Mouse (Mus musculus) forebrain, embryonic 12.5 days (tissue): ENCODE results near the gene Zbed6. TPM values are rescaled to one million over a fixed set of nuclear protein-coding genes. Genes with fewer than 3 reads are reported as not detected.
A peak's percentile ranks its signal among the peaks of the same experiment; 100 is the strongest.
"Not testable (repeated sequence)": the region's sequence is repeated elsewhere in the genome, so short reads cannot be mapped to it uniquely, and the experiment has no call there.

Experiments used
- ATAC-seq: fragments of 200-750 bp; cut with Nextera tagmentation; 2 replicates; pipeline ENCODE4 v1.8.0; 2017; ENCODE audit warnings: moderate TSS enrichment; ENCODE audit not compliant: low FRiP score
- H3K27ac ChIP-seq: fragments of 300-500 bp; sonication (generic); 2 replicates; pipeline ENCODE4 v1.5.1; 2016; ENCODE audit warnings: mild to moderate bottlenecking
- H3K27me3 ChIP-seq: fragments of 300-500 bp; sonication (generic); 2 replicates; pipeline ENCODE4 v1.6.1; 2016; ENCODE audit warnings: mild to moderate bottlenecking
- H3K36me3 ChIP-seq: fragments of 300-500 bp; sonication (generic); replicated peaks from 2 replicates; pipeline ENCODE4 v1.6.1; 2016; ENCODE audit warnings: mild to moderate bottlenecking
- H3K4me1 ChIP-seq: fragments of 300-500 bp; sonication (generic); 2 replicates; pipeline ENCODE4 v1.6.1; 2016
- H3K4me2 ChIP-seq: fragments of 300-500 bp; sonication (generic); 2 replicates; pipeline ENCODE4 v1.6.1; 2016; ENCODE audit warnings: mild to moderate bottlenecking, moderate library complexity
- H3K4me3 ChIP-seq: fragments of 300-500 bp; sonication (generic); replicated peaks from 2 replicates; pipeline ENCODE4 v1.5.1; 2016; ENCODE audit warnings: mild to moderate bottlenecking
- H3K9ac ChIP-seq: fragments of 300-500 bp; sonication (generic); 2 replicates; pipeline ENCODE4 v1.6.1; 2016; ENCODE audit warnings: mild to moderate bottlenecking
- H3K9me3 ChIP-seq: fragments of 300-500 bp; sonication (generic); 2 replicates; pipeline ENCODE4 v1.6.1; 2016
- WGBS: fragments of 180-500 bp; shearing (Covaris S2); methylation state at CpG from one replicate; pipeline ENCODE4 v1.1.7; 2016; 5-methylcytosine and 5-hydroxymethylcytosine counted together
- polyA plus RNA-seq: library from polyadenylated mRNA; unstranded; fragments of >200 nt; fragmentation: Nextera tagmentation; extraction: Ambion mirVana; gene quantifications from 2 replicates; pipeline ENCODE4 v1.2.1, GENCODE M21; 2016

Gene Zbed6
- polyA plus RNA-seq, 1 experiment from 2014 or later, result not detected

DNA sequence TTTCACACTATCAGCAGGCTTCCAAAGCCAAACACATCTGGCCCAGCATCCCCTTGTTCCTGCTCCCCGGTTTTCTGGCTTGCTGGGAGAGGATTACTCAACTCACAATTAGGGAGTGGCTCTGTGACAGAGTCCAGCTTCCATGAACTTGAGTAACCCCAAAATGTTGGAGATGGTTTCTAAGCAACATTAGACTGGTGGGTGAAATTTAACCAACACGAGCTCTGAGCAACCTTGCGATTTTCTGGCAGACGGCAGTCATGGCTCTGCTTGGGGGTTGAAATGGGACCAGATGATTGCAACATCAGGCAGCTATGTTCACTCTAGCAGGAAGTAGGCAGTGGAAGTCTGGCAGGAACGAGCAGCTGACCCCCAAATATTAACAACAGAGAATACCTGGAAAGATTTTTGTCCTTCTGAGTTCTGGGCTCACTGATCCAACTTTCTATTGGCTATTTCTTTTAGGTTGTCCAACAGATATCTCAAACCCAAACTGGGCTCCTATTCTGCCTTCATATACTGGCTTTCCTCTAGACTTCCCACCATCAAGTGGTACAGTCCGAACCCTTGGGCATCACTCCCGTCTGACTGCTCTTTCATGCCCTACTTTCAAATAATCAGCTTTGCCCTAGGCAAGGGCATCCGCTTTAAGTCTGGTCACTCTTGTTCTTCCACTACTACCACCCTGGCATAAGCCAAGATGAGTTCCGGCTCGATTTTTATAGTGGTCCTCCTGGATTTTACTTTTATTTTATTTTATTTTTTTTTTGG lies 25.2 kb upstream of the Zbed6 start:
- Histone ChIP-seq H3K4me1 (no peaks in the 10 kb centered on the region), H3K4me2 (no peak overlapping the region), H3K9me3 (no peaks in the 10 kb centered on the region), H3K27me3 (no peaks in the 10 kb centered on the region), H3K4me3 (no peak overlapping the region), H3K9ac (no peak overlapping the region), H3K27ac (no peak overlapping the region), H3K36me3 (no peaks in the 10 kb centered on the region)
- ATAC-seq, result no peak
- WGBS, result 80% methylated on average over 10 of the region's 10 CpGs

- no peak overlapping the region for H3K27ac ChIP-seq
- H3K4me3 ChIP-seq, result no peak overlapping the region
- H3K27me3 ChIP-seq, result no peaks in the 10 kb centered on the region
- WGBS, result 71% methylated on average over 3 of the region's 3 CpGs
- H3K4me1 ChIP-seq, result peaks cover 3% of the 10 kb centered on the region; the same call in 1 of the 2 replicates
- no peak overlapping the region for H3K4me2 ChIP-seq
- H3K36me3 ChIP-seq, result no peaks in the 10 kb centered on the region
- H3K9ac ChIP-seq, result no peak overlapping the region
- H3K9me3 ChIP-seq, result no peaks in the 10 kb centered on the region
- ATAC-seq, result no peak
Measured at GRCm38 (mm10) chr1:133671801-133672200, 11.1 kb upstream of the Zbed6 start.

GRCm38 (mm10) chr1:133671266-133671665 lies 10.6 kb upstream of the Zbed6 start:
- WGBS, result 96% methylated on average over 3 of the region's 3 CpGs
- H3K4me3 ChIP-seq, result no peak overlapping the region
- no peaks in the 10 kb centered on the region for H3K9me3 ChIP-seq
- H3K9ac ChIP-seq, result no peak overlapping the region
- no peak for ATAC-seq
- H3K4me2 ChIP-seq, result no peak overlapping the region
- H3K27me3 ChIP-seq, result no peaks in the 10 kb centered on the region
- no peaks in the 10 kb centered on the region for H3K36me3 ChIP-seq
- no peak overlapping the region for H3K27ac ChIP-seq
- H3K4me1 ChIP-seq, result peaks cover 3% of the 10 kb centered on the region; the same call in 1 of the 2 replicates

DNA sequence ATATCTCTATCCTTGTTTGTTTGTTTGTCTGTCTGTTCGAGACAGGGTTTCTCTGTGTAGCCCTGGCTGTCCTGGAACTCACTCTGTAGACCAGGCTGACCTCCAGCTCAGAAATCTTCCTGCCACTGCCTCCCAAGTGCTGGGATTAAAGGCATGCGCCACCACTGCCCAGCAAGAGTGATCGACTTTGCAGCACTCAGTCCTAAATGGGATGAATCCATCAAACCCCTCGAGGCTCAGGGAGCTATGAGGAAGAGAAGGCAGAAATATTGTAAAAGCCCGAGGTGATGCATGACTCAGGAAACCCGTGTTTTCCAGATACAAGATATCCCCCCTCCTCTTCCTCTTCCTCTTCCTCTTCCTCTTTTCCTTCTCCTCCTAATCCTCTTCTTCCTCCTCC lies 10.1 kb upstream of the Zbed6 start:
- 83% methylated on average over 6 of the region's 6 CpGs for WGBS
- Histone ChIP-seq H3K27me3 (no peaks in the 10 kb centered on the region), H3K36me3 (no peaks in the 10 kb centered on the region), H3K4me2 (no peak overlapping the region), H3K4me3 (no peak overlapping the region), H3K27ac (no peak overlapping the region), H3K9ac (no peak overlapping the region), H3K9me3 (no peaks in the 10 kb centered on the region), H3K4me1 (peaks cover 3% of the 10 kb centered on the region; the same call in 1 of the 2 replicates)
- no peak for ATAC-seq

GRCm38 (mm10) chr1:133670190-133670589 lies 9.5 kb upstream of the Zbed6 start:
- 87% methylated on average over 12 of the region's 12 CpGs for WGBS

GRCm38 (mm10) chr1:133668618-133669017 lies 7.9 kb upstream of the Zbed6 start:
- WGBS, result 92% methylated on average over 3 of the region's 3 CpGs
- Histone ChIP-seq H3K4me1 (peaks cover 3% of the 10 kb centered on the region; the same call in 1 of the 2 replicates), H3K27me3 (no peaks in the 10 kb centered on the region), H3K9ac (no peak overlapping the region), H3K27ac (no peak overlapping the region), H3K4me3 (no peak overlapping the region), H3K36me3 (no peaks in the 10 kb centered on the region), H3K9me3 (no peaks in the 10 kb centered on the region), H3K4me2 (no peak overlapping the region)
- no peak for ATAC-seq

More at GRCm38 (mm10) chr1:133670190-133670589, 9.5 kb upstream of the Zbed6 start:
- no peak overlapping the region for H3K27ac ChIP-seq
- H3K4me3 ChIP-seq, result no peak overlapping the region
- H3K4me2 ChIP-seq, result no peak overlapping the region
- no peaks in the 10 kb centered on the region for H3K27me3 ChIP-seq
- H3K9ac ChIP-seq, result no peak overlapping the region
- peaks cover 3% of the 10 kb centered on the region; the same call in 1 of the 2 replicates for H3K4me1 ChIP-seq
- H3K36me3 ChIP-seq, result no peaks in the 10 kb centered on the region
- H3K9me3 ChIP-seq, result no peaks in the 10 kb centered on the region
- no peak for ATAC-seq

DNA sequence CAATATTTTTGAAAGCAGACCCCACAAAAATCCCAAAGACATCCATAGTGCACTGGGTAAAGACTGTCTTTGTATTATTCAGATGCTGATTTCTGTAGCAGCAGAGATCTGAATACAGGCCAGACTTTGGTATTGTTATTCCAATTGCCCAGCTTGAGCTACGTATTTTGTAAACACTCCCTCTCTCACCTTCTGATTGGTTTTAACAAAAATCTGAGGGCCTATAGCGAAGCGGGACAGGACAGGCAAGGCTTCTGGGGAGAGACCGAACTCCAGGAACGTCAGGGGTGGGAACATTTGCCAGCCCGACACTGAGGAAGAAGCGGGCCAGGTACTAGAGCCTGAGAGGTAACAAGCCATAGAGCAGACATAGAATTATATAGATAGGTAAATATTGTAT lies 7.0 kb upstream of the Zbed6 start:
- Histone ChIP-seq H3K9ac (no peak overlapping the region), H3K27ac (no peak overlapping the region), H3K4me3 (no peak overlapping the region), H3K9me3 (no peaks in the 10 kb centered on the region), H3K36me3 (no peaks in the 10 kb centered on the region), H3K4me1 (peaks cover 3% of the 10 kb centered on the region; the same call in 1 of the 2 replicates), H3K27me3 (no peaks in the 10 kb centered on the region), H3K4me2 (no peak overlapping the region)
- ATAC-seq, result no peak
- 22% methylated on average over 7 of the region's 7 CpGs for WGBS

DNA sequence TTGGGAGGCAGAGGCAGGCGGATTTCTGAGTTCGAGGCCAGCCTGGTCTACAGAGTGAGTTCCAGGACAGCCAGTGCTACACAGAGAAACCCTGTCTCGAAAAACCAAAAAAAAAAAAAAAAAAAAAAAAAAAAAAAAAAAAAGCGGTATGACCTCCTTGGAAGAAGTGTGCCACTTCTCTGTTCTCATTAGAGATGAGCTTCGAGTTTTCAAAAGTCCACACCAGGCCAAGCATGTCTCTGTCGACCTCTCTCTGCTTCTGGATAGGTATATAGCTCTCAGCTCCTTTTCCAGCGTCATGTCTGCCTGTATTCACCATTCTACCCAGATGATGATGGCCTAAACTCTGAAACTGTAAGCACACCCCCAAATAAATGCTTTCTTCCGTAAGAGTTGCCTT lies 5.0 kb upstream of the Zbed6 start:
- not testable (repeated sequence) for H3K9me3 ChIP-seq, H3K36me3 ChIP-seq, H3K27ac ChIP-seq, H3K9ac ChIP-seq, H3K4me3 ChIP-seq, H3K4me2 ChIP-seq, H3K27me3 ChIP-seq, ATAC-seq, H3K4me1 ChIP-seq
- WGBS, result 88% methylated on average over 7 of the region's 8 CpGs

- 56% methylated on average over 11 of the region's 11 CpGs for WGBS
- no peak overlapping the region for H3K4me3 ChIP-seq
- 0 out of 2 replicates have a peak, but pooled peaks cover 4% of the 10 kb centered on the region for H3K36me3 ChIP-seq
- no peaks in the 10 kb centered on the region for H3K27me3 ChIP-seq
- no peak overlapping the region for H3K27ac ChIP-seq
- H3K4me1 ChIP-seq, result peaks cover 14% of the 10 kb centered on the region
- H3K9ac ChIP-seq, result no peak overlapping the region
- ATAC-seq, result no peak
- no peaks in the 10 kb centered on the region for H3K9me3 ChIP-seq
- no peak overlapping the region for H3K4me2 ChIP-seq
Measured at GRCm38 (mm10) chr1:133664203-133664970, 3.7 kb upstream of the Zbed6 start.

- H3K27ac ChIP-seq, result no peak overlapping the region
- H3K36me3 ChIP-seq, result peaks cover 11% of the 10 kb centered on the region
- no peaks in the 10 kb centered on the region for H3K9me3 ChIP-seq
- H3K4me1 ChIP-seq, result peaks cover 23% of the 10 kb centered on the region
- H3K27me3 ChIP-seq, result no peaks in the 10 kb centered on the region
- no peak overlapping the region for H3K4me3 ChIP-seq
- no peak overlapping the region for H3K9ac ChIP-seq
- no peak overlapping the region for H3K4me2 ChIP-seq
- WGBS, result 84% methylated on average over 4 of the region's 4 CpGs
- ATAC-seq, result no peak
Measured at GRCm38 (mm10) chr1:133663427-133663826, 2.7 kb upstream of the Zbed6 start.

DNA sequence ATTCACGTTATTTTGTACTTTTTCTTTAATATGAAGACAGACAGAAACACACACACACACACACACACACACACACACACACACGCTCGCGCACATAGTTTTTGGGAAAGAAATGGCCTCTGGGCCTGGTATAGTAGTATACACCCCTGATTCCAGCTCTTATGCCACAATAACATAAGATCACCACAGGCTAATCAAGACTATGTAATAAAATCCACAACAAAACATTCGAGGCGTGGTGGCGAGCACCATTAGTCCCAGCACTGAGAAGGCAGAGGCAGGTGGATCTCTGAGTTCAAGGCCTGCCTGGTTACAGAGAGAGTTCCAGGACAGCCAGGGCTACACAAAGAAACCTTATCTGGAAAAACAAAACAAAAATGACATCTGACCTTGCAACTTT lies 2.3 kb upstream of the Zbed6 start:
- Histone ChIP-seq H3K4me3 (no peak overlapping the region), H3K36me3 (peaks cover 16% of the 10 kb centered on the region), H3K27me3 (no peaks in the 10 kb centered on the region), H3K9me3 (no peaks in the 10 kb centered on the region), H3K4me2 (no peak overlapping the region), H3K4me1 (peaks cover 26% of the 10 kb centered on the region), H3K27ac (no peak overlapping the region), H3K9ac (no peak overlapping the region)
- 95% methylated on average over 7 of the region's 7 CpGs for WGBS
- no peak for ATAC-seq

- no peaks in the 10 kb centered on the region for H3K27me3 ChIP-seq
- peak within 1 kb of the TSS; percentile 86 for H3K9ac ChIP-seq
- 3% methylated on average over 26 of the region's 26 CpGs for WGBS
- peak within 1 kb of the TSS; percentile 90 for H3K4me2 ChIP-seq
- peaks cover 35% of the 10 kb centered on the region for H3K4me1 ChIP-seq
- peaks cover 29% of the 10 kb centered on the region for H3K36me3 ChIP-seq
- no peaks in the 10 kb centered on the region for H3K9me3 ChIP-seq
- peak within 1 kb of the TSS; percentile 91 for H3K27ac ChIP-seq
- peak within 1 kb of the TSS; percentile 88 for H3K4me3 ChIP-seq
- ATAC-seq, result peak; percentile 99
Measured at GRCm38 (mm10) chr1:133661203-133661933, 683 bp upstream of the Zbed6 start, which contains the start of gene Gm38394. Gene Gm38394 (minus strand): TSS chr1:133661318.
